Mouse (Mus musculus): ENCODE measurements around the gene Retreg1. TPM values are rescaled to one million over a fixed set of nuclear protein-coding genes. Genes with fewer than 3 reads are reported as not detected.

Retreg1 gene
- total RNA-seq, 2 experiments from 2014 or later: 114 to 115 TPM

GRCm38 (mm10) chr15:25830426-25830825, 12.6 kb upstream of the Retreg1 start:
- no peak for DNase-seq

GRCm38 (mm10) chr15:25834282-25834681, 8.7 kb upstream of the Retreg1 start:
- DNase-seq: no peak

- DNase-seq: no peak
Observed at GRCm38 (mm10) chr15:25834920-25835674, 7.9 kb upstream of the Retreg1 start.

GRCm38 (mm10) chr15:25842462-25843085, 406 bp upstream of the Retreg1 start:
- DNase-seq: no peak

GRCm38 (mm10) chr15:25844013-25844570, 1.1 kb downstream of the Retreg1 start:
- DNase-seq: no peak

- DNase-seq: no peak
Observed at GRCm38 (mm10) chr15:25844771-25845170, 1.8 kb downstream of the Retreg1 start.

- no peak for DNase-seq
Observed at GRCm38 (mm10) chr15:25847576-25848168, 4.7 kb downstream of the Retreg1 start.

- no peak for DNase-seq
Observed at GRCm38 (mm10) chr15:25850552-25850951, 7.6 kb downstream of the Retreg1 start.

- DNase-seq: no peak
Observed at GRCm38 (mm10) chr15:25854270-25854904, 11.4 kb downstream of the Retreg1 start.

- no peak for DNase-seq
Observed at GRCm38 (mm10) chr15:25858611-25859058, 15.7 kb downstream of the Retreg1 start.

- DNase-seq: no peak
Observed at GRCm38 (mm10) chr15:25859469-25859868, 16.5 kb downstream of the Retreg1 start.

- no peak for DNase-seq
Observed at GRCm38 (mm10) chr15:25861900-25862299, 18.9 kb downstream of the Retreg1 start.

GRCm38 (mm10) chr15:25865605-25866004, 22.6 kb downstream of the Retreg1 start:
- no peak for DNase-seq

GRCm38 (mm10) chr15:25866106-25866505, 23.1 kb downstream of the Retreg1 start:
- DNase-seq: no peak

- no peak for DNase-seq
Observed at GRCm38 (mm10) chr15:25869129-25869528, 26.1 kb downstream of the Retreg1 start.

- no peak for DNase-seq
Observed at GRCm38 (mm10) chr15:25871470-25871869, 28.5 kb downstream of the Retreg1 start.

GRCm38 (mm10) chr15:25872118-25872517, 29.1 kb downstream of the Retreg1 start:
- DNase-seq: no peak

- no peak for DNase-seq
Observed at GRCm38 (mm10) chr15:25872657-25873056, 29.7 kb downstream of the Retreg1 start.

GRCm38 (mm10) chr15:25873536-25873935, 30.6 kb downstream of the Retreg1 start:
- DNase-seq: no peak

GRCm38 (mm10) chr15:25876601-25877161, 33.7 kb downstream of the Retreg1 start:
- no peak for DNase-seq

GRCm38 (mm10) chr15:25877798-25878197, 34.8 kb downstream of the Retreg1 start:
- no peak for DNase-seq

GRCm38 (mm10) chr15:25879229-25879628, 36.2 kb downstream of the Retreg1 start:
- DNase-seq: no peak
